Mouse (Mus musculus): ENCODE data around the gene Fbxw15.
"Not testable (repeated sequence)": the region's sequence is repeated elsewhere in the genome, so short reads cannot be mapped to it uniquely, and the experiment has no call there.

DNA sequence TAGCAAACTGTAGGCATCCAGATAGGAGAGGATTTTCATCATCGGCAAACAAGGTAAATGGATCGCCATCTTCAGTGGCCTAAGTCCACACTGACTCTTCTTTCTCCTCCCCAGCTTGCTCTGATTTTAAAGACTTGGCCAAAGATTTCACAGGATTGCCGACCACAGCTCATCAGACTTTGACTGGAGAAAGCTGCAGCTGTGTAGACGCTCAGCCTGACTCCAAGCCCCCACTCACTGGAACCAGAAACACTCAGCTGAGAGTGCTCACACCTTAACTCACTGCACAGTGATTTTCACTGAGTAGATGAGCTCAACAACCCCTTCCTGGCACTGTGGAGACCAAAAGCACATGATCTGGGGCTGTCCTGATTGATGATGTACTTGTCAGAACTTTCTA is at the start of gene Fbxw15:
- TF ChIP-seq GATA1 (IDR thresholded peaks at IDR 0.05; ENCODE audit: borderline replicate concordance, low read length); FLI1 (IDR thresholded peaks at IDR 0.05; ENCODE audit: low read length): not testable (repeated sequence)

Measured in megakaryocyte, embryonic 14.5 days (primary cell).